Mouse (Mus musculus) gonadal fat pad, adult 2 months (tissue): ENCODE results near the gene Rpl41. TPM values are rescaled to one million over a fixed set of nuclear protein-coding genes. Genes with fewer than 3 reads are reported as not detected.

Source experiments
- DNase-seq: peaks from one replicate; pipeline ENCODE4 v3.0.0-alpha.2; 2012; ENCODE audit warnings: low read depth
- polyA plus RNA-seq: library from polyadenylated mRNA; depleted of rRNA; stranded (reverse); fragments of >200 nt; gene quantifications from 2 replicates; pipeline ENCODE4 v1.2.3, GENCODE M21; 2012; rRNA removed

The Rpl41 gene
- 2,438 and 2,660 TPM in 2 replicates for polyA plus RNA-seq

DNA sequence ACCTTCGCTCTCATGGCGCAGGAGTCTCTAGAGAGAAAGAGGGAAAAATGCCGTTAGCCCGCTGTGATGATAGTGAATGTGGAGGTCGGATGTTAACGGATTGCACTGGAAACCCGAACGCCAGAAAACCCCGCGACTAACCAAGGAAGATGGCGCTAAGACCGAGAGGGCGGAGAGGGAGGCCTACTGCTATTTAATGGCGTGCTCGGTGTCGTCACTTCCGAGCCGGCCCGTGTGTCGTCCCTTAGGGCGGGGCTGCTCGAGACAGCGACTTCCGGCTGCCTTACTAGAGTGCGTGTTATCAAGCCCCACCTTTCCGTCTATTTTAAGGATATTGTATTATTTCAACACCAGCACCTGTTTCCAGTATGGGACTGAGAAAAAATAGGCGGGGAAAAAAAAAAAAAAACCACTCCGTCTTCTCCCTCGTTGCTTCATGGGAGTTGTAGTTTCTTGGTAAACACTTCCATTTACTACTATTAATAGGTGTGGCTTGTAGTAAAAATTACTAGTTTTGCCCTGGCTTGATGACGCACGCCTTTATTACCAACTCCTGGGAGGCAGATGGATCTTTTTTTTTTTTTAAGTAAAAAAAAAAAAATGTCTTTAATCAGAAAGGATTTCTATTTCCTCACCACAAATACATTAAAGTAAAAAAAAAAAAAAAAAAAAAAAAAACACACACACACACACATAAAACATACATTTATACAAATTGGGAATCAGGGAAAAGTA lies at the start of gene Rpl41:
TSS of gene Rpl41 (minus strand) at position 359 of the 735 bp plus-strand sequence.
- peak; percentile 92 for DNase-seq

DNA sequence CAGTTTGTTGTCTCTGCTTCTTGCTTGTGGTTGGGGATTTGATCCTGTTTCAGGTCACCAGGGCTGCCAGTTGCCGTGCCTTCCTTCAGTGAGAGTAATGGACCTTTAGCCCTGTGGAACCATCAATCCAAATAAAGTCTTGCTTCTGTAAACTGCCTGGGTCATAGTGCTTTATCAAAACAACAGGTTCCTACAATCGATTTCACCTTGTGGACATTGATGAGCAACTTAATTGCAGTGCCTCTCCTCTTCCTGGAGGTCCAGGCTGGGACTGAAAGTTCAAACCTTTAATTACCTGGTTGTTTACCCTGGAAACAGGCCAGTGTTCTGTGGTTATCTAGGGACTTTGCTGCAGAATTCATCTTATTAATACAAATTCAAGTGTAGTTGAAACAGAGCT lies 49.4 kb upstream of the Rpl41 start:
- DNase-seq = no peak

DNA sequence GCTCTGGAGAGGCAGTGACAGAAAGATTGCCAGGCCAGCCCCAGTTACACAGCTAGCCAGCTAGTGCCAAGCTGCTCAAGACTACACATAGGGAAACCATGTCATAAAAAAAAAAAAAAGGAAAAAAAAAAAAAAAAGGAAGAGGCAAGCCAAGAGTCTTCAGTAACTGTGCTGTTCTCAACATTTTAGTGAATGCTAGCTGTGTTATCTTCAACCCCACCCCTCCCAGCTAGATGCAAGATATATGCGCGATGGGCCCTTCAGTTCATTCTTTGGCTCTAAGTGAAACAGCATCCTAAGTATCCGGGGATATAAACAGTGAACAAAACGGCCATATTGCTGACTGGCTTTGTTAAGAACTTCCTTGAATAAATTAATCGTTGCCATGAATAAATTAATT lies 43.7 kb upstream of the Rpl41 start:
- no peak for DNase-seq

DNA sequence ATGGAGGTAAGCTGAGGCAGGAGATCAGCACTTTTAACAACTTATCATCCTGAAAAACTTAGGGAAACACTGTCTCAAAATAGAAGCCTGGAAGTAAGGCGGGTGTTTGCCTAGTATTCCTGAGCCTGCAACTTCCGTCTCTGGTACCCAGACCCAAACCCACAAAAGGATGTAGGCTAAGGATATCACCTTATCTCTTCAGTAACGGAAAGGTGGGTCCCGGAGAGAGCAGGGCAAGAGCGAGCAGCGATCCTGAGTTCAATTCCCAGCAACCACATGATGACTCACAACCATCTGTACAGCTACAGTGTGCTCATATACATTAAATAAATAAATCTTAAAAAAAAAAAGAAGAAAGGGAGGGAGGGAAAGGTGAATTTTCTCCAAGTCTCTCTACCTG lies 42.3 kb upstream of the Rpl41 start:
- no peak for DNase-seq

DNA sequence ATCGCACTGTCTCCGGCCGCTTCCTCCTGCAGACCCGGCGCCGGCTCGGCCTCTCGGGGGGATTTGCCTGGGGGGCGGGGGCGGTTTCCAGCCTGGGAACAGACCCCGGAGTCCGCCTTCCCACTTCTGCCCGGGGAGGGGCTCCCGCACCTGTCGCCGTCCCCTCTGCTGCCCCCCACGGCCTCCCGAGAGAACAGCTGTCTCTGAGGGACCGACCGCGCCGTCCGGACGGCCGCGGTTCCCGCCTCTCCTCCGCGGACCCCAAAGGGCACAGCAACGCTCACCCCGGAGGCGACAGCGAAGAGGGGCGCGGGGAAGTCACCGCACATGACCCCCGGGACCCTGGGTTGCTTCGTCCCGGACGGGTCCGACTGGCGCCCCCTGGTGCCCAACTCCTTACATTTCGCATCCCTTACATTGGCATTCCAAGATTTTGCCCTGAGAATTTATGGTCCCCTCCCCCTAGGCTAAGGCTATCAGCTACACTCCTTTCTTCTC lies 41.1 kb upstream of the Rpl41 start:
- DNase-seq = no peak

GRCm38 (mm10) chr10:128589464-128590192 lies 40.5 kb upstream of the Rpl41 start, which contains the start of gene Erbb3:
Erbb3 (minus strand) TSS chr10:128589652.
- no peak for DNase-seq

DNA sequence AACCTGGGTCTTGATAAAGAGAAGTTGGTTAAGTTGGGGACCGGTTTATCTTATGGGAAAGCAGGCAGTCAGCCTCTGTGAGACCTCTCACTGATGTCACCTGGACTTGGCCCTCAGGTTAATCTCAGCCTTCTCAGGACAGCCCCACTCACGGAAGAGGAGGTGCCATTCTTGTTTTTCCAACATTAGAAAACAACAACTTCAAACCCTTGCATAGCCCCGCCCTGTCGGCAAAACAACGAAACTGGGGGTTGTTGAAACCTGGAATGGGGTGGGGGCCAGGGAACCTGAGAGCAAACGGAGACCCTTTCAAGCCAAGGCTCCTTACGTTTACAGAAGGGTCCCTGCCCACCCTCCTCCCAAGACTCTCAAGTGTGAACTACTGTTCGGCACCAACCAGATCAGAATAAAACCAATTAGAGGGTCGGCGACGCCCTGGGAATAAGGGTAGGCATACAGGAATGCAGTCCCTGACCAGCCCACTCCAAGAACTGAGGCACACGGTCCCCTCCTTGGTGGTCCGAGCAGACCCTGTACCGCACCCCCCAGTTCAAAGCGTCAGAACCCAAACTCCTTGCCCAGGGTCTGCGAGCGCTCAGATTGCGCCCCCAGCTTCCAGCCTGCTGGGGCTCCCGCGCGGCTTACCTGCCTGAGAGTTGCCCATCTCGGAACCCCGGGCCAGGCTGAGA lies 39.8 kb upstream of the Rpl41 start:
- DNase-seq = no peak

DNA sequence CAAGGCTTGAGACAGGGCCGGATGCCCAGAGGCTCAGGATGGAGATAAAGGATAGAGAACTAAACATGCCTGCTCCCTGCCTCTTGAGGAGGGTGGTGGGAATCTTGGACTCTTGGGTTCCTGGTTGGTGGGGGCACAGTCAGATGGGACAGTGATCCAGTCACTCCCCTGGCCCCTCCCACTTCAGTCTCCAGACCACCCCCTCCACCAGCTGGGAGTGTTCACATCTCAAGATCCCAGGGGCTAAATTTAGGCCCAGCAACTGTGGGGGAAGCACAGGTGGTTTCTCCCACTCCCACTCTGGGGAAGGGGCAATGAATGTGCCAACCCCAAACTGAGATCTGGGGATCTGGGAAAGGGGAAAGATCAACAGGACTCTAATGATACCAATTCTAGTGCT lies 39.0 kb upstream of the Rpl41 start:
- DNase-seq = no peak

DNA sequence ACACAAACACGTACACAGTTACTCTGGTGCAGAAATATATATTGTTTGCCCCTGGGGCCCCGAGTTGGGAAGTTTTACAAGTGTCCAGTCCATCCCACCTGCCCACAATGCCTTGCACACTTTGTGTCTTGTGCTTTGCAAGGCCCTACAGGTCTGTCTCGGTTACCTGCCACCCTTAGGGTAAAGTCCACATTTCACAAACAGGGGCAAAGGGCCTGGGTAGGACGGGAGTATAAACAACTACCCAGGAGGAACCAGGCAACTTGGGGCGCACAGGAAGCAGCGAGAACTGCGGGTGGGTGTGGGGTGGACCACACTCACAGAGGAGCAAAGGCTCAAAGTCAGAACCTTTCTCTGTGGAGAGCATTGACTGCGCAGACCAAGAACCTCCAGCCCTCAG lies 38.6 kb upstream of the Rpl41 start:
- DNase-seq = no peak

- DNase-seq = no peak
These were observed 38.0 kb upstream of the Rpl41 start for GRCm38 (mm10) chr10:128587120-128587519.

DNA sequence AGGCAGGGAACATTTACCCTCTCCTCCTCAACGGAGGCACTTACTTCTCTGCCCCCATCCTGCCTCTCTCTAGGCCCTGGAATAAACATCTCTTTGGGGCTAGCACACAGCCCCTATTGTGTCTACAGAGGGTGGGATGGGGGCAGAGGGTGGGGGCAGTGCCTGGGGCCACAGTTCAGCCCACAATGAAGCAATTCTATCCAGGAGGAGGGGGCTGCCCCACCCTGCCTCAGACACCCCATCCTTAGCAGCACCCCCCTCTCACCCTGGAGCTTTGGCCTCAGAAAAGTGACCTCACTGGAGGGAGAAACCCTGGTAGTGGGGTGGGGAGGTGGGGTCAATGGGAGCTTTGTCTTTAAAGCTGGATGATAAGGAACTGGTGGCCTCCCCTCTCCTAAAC lies 37.4 kb upstream of the Rpl41 start:
- no peak for DNase-seq

DNA sequence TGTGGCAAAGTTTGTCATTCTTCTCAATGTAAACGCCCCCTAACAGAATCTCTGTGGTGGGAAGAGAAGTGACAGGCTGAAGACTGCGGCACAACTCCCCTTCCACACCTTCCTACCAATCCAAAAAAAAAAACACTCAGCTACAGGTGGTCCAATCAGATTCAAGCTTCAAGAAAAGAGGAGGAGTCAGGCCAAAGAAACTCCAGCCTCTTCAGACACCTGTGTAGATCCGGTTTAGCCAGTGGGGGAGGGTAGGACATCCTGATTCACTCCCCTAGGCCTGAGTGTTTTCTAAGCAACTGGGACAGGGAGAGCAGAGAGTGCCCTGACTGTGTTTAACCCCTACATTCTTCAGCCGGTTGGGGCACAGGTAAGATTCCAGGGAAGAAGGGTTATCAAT lies 35.3 kb upstream of the Rpl41 start:
- peak; percentile 95 for DNase-seq

- no peak for DNase-seq
These were observed 34.5 kb upstream of the Rpl41 start for GRCm38 (mm10) chr10:128583644-128584043.

GRCm38 (mm10) chr10:128579731-128580130 lies 30.6 kb upstream of the Rpl41 start:
- DNase-seq = no peak

GRCm38 (mm10) chr10:128579298-128579697 lies 30.2 kb upstream of the Rpl41 start:
- no peak for DNase-seq

DNA sequence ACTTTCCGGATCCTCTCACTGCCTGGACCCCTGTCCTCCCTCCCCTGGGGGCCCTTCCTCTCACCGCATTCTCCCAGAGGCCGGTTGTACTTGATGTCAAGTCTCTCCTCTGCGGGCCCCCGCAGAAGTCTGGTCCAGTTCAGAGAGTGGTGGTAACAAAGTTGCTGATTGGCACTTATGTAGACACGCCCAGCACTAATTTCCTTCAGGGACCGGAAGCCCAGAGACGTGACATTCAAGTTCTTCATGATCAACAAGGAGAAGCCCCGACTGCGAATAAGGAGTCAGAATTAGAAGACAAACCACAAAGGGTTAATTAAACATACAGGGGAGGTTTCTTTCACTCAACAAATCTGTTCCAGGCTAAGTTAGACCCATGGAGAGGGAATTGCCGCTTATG lies 29.2 kb upstream of the Rpl41 start:
- DNase-seq = no peak

GRCm38 (mm10) chr10:128575063-128575462 lies 26.0 kb upstream of the Rpl41 start:
- DNase-seq = no peak

GRCm38 (mm10) chr10:128565788-128566531 lies 16.9 kb upstream of the Rpl41 start, which contains the start of gene Pa2g4:
Pa2g4 (minus strand) TSS chr10:128565987.
- peak; percentile 97 for DNase-seq

- no peak for DNase-seq
These were observed 16.2 kb upstream of the Rpl41 start for GRCm38 (mm10) chr10:128565206-128565787.

DNA sequence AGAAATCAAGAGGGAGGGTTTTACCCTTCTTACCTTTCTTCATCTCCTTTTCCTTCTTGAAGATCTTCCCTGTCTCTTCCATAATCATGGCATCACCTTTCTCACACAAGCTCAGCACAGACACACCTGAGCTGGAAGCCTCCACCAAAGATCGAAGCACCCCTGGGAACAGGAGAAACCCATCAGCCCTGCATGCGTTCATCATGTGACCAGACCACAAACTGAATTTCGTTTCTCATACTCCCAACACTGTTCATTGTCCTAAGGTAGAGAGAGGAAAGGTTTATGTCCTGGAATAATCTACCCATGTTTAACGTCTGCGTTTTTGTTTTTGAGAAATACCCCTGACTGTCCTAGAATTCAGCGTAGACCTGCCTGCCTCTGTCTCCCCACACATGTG lies 14.4 kb upstream of the Rpl41 start:
- no peak for DNase-seq

DNA sequence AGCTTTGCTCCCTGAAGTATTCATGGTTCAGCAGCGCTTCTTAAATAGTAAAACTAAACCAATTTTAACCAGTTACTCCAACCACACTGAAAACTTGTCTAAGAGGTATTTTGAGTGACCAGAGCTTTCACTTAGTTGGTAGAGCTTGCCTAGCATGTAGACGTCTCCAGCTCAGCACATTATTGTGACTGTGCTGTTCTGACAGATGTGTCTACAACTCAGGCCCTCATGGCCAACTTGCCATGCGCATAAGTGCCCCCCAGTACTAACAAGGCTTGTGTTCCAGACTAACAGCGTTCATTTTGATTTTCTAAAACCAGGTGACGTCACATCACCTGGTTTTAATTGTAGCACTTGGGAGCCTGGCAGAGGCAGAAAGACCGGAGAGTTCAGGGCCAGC lies 7.9 kb upstream of the Rpl41 start:
- no peak for DNase-seq
